Mouse (Mus musculus) embryonic facial prominence, embryonic 12.5 days (tissue): ENCODE measurements around the gene Adi1. TPM values are rescaled to one million over a fixed set of nuclear protein-coding genes. Genes with fewer than 3 reads are reported as not detected.

Experiments
- ATAC-seq: fragments of 200-750 bp; cut with Nextera tagmentation; 2 replicates; pipeline ENCODE4 v1.8.0; 2017; ENCODE audit not compliant: insufficient number of reproducible peaks, insufficient read depth, low FRiP score, low TSS enrichment
- H3K27ac ChIP-seq: fragments of 300-500 bp; sonication (generic); 2 replicates; pipeline ENCODE4 v1.5.1; 2016; ENCODE audit warnings: mild to moderate bottlenecking
- H3K27me3 ChIP-seq: fragments of 300-500 bp; sonication (generic); 2 replicates; pipeline ENCODE4 v1.6.1; 2016; ENCODE audit warnings: mild to moderate bottlenecking, moderate library complexity
- H3K36me3 ChIP-seq: fragments of 300-500 bp; sonication (generic); 2 replicates; pipeline ENCODE4 v1.6.1; 2016; ENCODE audit warnings: mild to moderate bottlenecking
- H3K4me1 ChIP-seq: fragments of 300-500 bp; sonication (generic); 2 replicates; pipeline ENCODE4 v1.6.1; 2016
- H3K4me2 ChIP-seq: fragments of 300-500 bp; sonication (generic); replicated peaks from 2 replicates; pipeline ENCODE4 v1.6.1; 2016; ENCODE audit warnings: mild to moderate bottlenecking, moderate library complexity
- H3K4me3 ChIP-seq: fragments of 300-500 bp; sonication (generic); 2 replicates; pipeline ENCODE4 v1.5.1; 2016; ENCODE audit warnings: mild to moderate bottlenecking
- H3K9ac ChIP-seq: fragments of 300-500 bp; sonication (generic); 2 replicates; pipeline ENCODE4 v1.6.1; 2016; ENCODE audit warnings: mild to moderate bottlenecking, moderate library complexity
- H3K9me3 ChIP-seq: fragments of 300-500 bp; sonication (generic); 2 replicates; pipeline ENCODE4 v1.6.1; 2016; ENCODE audit warnings: mild to moderate bottlenecking, moderate library complexity
- WGBS: fragments of 180-500 bp; shearing (Covaris S2); methylation state at CpG from one replicate; pipeline ENCODE4 v1.1.7; 2016; 5-methylcytosine and 5-hydroxymethylcytosine counted together
- polyA plus RNA-seq: library from polyadenylated mRNA; unstranded; fragments of >200 nt; fragmentation: Nextera tagmentation; extraction: Ambion mirVana; gene quantifications from 2 replicates; pipeline ENCODE4 v1.2.1, GENCODE M21; 2016

Gene Adi1
- polyA plus RNA-seq, 1 experiment from 2014 or later, result 66.1 TPM

DNA sequence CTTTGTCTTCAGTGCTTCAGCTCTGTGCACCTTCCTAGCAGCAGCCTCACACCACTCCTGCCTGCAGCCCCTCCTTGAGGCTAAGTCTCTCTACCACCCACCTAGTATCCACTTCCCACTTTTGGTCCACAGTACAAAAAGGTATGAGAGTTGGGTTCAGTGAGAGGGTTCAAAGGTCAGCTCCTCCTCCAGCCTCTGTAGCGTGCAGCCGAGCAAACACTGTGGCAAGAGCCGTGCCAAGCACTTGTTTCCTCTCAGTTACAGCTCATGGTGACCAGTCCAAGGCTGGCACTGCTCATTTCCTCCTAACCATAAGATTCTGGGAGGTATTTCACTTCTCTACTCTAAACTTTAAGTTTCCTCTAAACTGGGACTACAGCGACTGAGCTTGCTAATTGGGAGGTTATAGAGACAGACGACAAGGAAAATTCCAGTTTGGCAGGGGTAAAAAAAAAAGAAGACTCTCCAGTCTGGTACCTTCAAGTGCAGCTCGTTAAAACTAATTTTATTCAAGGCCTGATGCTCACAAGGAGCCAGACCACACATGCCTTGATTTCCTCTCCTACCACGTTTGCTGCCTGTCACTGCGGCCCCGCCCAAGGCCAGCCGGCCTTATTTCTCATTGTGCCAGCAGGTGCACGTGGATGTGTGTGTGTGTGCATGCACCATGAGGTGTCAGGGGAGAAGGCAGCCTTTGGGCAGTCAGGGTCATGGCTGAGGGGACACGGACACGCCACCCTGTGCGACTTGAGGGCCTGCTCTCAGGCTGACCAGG, 23.0 kb downstream of the Adi1 start:
- WGBS, result 79% methylated on average over 14 of the region's 14 CpGs
- H3K27ac ChIP-seq, result no peak overlapping the region

DNA sequence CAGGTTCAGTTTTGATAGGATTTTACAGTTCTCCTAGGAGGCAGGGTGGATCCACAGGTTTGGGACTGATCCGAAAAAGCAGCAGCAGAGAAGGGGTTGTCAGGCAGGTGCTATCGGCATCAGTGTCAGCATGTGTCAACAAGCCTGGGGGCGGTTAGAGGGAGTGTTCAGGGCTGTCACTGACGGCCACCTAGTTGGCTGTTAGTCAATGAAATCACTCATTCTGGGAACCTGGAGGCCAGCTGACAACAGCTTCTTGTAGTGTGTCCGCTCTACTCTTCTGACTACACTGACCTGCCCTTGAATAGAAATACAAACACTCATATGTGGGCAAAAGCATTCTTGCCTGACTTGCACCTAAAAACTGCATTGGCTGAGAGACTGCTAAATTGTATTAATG, 24.1 kb downstream of the Adi1 start:
- H3K9me3 ChIP-seq, result no peaks in the 10 kb centered on the region
- no peak overlapping the region for H3K4me2 ChIP-seq
- no peak overlapping the region for H3K4me3 ChIP-seq
- ATAC-seq, result no peak
- no peak overlapping the region for H3K27ac ChIP-seq
- H3K27me3 ChIP-seq, result no peaks in the 10 kb centered on the region
- 73% methylated on average over 5 of the region's 5 CpGs for WGBS
- peaks cover 5% of the 10 kb centered on the region; the same call in 1 of the 2 replicates for H3K4me1 ChIP-seq
- peaks cover 28% of the 10 kb centered on the region for H3K36me3 ChIP-seq
- H3K9ac ChIP-seq, result no peak overlapping the region

More for the DNA sequence above, 23.0 kb downstream of the Adi1 start:
- H3K9me3 ChIP-seq, result no peaks in the 10 kb centered on the region
- H3K4me3 ChIP-seq, result no peak overlapping the region
- no peak overlapping the region for H3K9ac ChIP-seq
- H3K36me3 ChIP-seq, result peaks cover 32% of the 10 kb centered on the region
- peaks cover 5% of the 10 kb centered on the region; the same call in 1 of the 2 replicates for H3K4me1 ChIP-seq
- no peaks in the 10 kb centered on the region for H3K27me3 ChIP-seq
- no peak overlapping the region for H3K4me2 ChIP-seq
- ATAC-seq, result no peak

DNA sequence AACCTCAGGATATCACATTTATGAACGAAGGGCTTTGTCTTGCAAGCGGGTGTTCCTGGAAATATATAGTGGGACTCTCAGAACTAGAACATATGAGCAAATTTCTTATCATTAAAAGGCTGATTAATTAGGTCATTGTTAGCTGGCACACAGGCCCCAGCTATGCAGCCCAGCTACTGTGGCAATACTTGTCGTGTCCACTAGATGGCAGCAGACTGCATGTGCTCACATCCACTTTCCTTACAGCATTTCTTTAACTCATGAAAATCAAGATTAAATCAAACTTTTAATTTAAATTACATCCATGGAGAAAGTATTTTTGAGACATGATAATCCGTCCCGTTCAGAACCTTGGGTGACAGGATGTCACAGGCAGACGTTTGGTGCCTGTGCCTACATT, 24.6 kb downstream of the Adi1 start:
- Histone ChIP-seq H3K9ac (no peak overlapping the region; the same call in 1 of the 2 replicates), H3K9me3 (no peaks in the 10 kb centered on the region), H3K27ac (peak overlapping the region; percentile 78), H3K4me3 (no peak overlapping the region), H3K4me2 (no peak overlapping the region), H3K4me1 (peaks cover 9% of the 10 kb centered on the region), H3K36me3 (peaks cover 23% of the 10 kb centered on the region), H3K27me3 (no peaks in the 10 kb centered on the region)
- WGBS, result 7% methylated on average over 6 of the region's 6 CpGs
- ATAC-seq, result no peak

DNA sequence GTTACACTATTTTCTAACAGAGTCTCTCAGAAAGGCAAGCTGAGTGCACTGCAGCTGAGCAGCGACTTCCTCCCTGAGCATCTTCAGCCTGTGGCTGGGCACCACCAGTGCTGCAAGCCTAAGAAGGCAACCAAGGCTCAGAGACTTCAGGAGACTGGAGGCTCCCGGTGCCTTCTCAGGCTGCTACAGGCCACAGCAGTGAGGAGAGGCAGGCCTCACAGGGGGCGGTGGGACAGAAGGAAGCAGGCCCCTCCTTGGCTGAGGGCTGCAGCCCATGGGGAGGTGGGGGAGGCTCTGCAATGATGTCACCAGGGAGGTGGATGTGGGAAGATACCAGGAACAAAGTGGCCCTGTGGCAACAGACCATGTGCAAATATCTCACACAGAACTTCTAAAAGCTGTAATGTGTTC, 25.1 kb downstream of the Adi1 start:
- 46% methylated on average over 3 of the region's 3 CpGs for WGBS
- Histone ChIP-seq H3K27me3 (no peaks in the 10 kb centered on the region), H3K4me2 (no peak overlapping the region), H3K4me3 (no peak overlapping the region), H3K36me3 (peaks cover 20% of the 10 kb centered on the region), H3K27ac (peak overlapping the region; percentile 78), H3K9ac (no peak overlapping the region; the same call in 1 of the 2 replicates), H3K9me3 (no peaks in the 10 kb centered on the region), H3K4me1 (peaks cover 10% of the 10 kb centered on the region)
- ATAC-seq, result 0 out of 2 replicates have a peak, but pooled peaks have one; percentile 35

DNA sequence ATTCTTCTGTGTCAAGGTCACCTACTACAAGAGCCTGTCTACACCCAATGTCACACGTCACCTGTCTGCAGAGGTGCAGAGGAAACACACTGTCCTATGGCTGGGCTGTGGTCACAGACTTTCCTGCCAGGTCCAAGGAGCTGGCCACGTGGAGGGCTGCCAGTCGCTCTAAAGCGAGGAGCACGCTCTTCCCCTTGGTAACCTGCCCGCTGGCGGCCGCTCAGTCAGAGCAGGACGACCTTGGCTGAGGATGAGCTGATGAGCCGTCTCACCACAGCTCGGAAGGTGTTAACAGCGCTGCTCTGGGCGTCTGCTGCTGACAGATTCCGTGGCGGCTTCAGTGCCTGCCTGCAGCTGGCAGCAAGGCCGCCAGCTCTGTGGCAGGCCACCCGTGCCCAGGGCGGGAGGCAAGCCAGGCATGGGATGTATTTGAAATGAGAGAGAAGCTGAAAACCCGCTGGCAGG, 25.6 kb downstream of the Adi1 start:
- WGBS, result 87% methylated on average over 19 of the region's 19 CpGs
- Histone ChIP-seq H3K27ac (peak overlapping the region; percentile 78; the same call in 1 of the 2 replicates), H3K4me3 (no peak overlapping the region), H3K4me2 (no peak overlapping the region), H3K36me3 (peaks cover 15% of the 10 kb centered on the region), H3K9ac (no peak overlapping the region), H3K4me1 (peaks cover 10% of the 10 kb centered on the region), H3K9me3 (no peaks in the 10 kb centered on the region), H3K27me3 (no peaks in the 10 kb centered on the region)
- ATAC-seq, result no peak; the same call in 1 of the 2 replicates

DNA sequence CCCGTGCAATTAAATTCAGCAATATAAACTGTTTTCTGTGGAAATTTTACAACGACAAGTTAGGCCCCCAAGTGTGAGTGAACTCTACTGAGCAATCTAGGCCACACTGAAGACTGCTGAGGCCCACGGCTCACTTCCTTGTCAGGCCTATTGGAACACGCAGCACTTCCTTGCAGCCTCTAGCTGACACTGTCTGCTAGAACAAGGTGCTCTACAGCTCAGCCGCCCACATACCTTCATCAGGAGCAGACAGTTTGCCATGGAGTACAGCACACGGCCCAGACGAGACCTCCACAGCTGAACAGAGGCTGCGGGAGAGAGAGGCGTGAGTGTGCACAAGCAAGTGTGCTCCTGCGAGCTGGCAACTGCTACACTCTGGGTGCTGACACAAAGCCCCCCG, 26.3 kb downstream of the Adi1 start:
- H3K27me3 ChIP-seq, result no peaks in the 10 kb centered on the region
- 85% methylated on average over 11 of the region's 11 CpGs for WGBS
- no peak overlapping the region for H3K4me3 ChIP-seq
- peaks cover 8% of the 10 kb centered on the region for H3K36me3 ChIP-seq
- no peak overlapping the region for H3K27ac ChIP-seq
- no peak for ATAC-seq
- H3K9ac ChIP-seq, result no peak overlapping the region
- H3K4me2 ChIP-seq, result no peak overlapping the region
- peaks cover 10% of the 10 kb centered on the region for H3K4me1 ChIP-seq
- no peaks in the 10 kb centered on the region for H3K9me3 ChIP-seq

DNA sequence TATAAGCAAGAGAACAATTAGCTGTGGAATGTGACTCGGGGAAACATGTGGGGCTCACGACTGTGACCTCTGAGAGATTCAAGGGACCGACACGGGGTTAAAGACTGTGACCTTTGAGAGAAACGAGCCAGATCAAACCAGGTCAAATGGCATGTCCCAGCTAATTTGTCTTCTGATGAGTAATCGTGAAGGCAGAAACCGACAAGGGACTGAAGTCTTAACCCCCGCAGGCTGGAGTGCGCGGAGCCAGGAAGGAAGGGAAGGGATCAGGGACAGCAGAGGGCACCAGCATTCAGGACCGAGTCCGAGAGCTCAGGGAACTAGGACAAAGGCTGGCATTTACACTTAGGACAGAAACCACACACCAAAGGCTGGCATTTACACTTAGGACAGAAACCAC, 29.4 kb downstream of the Adi1 start:
- peaks cover 3% of the 10 kb centered on the region for H3K36me3 ChIP-seq
- no peak overlapping the region for H3K4me2 ChIP-seq
- H3K9me3 ChIP-seq, result no peaks in the 10 kb centered on the region
- H3K27me3 ChIP-seq, result no peaks in the 10 kb centered on the region
- no peak overlapping the region for H3K27ac ChIP-seq
- no peak overlapping the region for H3K4me3 ChIP-seq
- WGBS, result 13% methylated on average over 12 of the region's 12 CpGs
- ATAC-seq, result no peak
- H3K4me1 ChIP-seq, result peaks cover 10% of the 10 kb centered on the region
- H3K9ac ChIP-seq, result no peak overlapping the region

DNA sequence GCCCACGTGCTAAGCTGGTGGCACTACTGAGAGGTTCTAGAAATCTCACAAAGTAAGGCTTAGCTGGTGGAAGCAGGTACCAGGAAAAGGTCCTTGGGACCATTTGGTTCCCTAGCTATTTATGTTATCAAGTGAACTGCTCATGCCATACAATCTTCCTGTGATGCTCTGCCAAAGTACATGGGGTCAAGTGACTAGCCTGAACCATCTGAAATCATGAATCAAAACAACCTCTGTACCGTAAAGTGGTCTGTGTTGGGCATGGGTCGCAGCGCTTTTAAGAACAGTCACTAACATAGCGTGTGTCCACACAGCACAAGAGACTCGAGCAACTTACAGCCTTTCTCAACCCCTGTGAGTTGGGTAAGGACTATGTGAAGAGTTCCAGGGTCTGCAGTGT, 30.2 kb downstream of the Adi1 start:
- H3K4me2 ChIP-seq, result no peak overlapping the region
- no peak for ATAC-seq
- peaks cover 6% of the 10 kb centered on the region for H3K4me1 ChIP-seq
- H3K27ac ChIP-seq, result no peak overlapping the region
- no peak overlapping the region for H3K9ac ChIP-seq
- H3K4me3 ChIP-seq, result no peak overlapping the region
- H3K36me3 ChIP-seq, result peaks cover 11% of the 10 kb centered on the region
- 85% methylated on average over 6 of the region's 6 CpGs for WGBS
- H3K9me3 ChIP-seq, result no peaks in the 10 kb centered on the region
- H3K27me3 ChIP-seq, result no peaks in the 10 kb centered on the region

DNA sequence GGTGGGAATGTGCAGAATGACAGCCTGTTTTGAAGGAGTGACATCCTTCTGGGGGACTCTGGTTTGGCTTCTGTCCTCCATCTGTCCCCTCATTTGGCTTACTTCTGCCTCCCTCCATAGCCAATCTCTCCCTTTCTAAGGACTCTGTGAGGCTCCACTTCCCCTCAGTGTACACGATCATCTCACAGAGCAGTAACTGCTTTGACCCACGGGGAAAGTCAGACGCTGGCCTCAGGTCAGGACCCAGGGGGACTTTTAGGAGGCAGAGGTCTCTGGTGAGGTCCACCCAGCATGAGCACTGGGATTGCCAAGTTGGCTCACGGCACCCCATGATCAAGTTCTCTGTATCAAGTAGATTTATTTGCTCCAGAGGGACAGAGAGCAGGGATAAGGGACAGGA, 33.1 kb downstream of the Adi1 start:
- Histone ChIP-seq H3K27me3 (no peaks in the 10 kb centered on the region), H3K9me3 (no peaks in the 10 kb centered on the region), H3K9ac (no peak overlapping the region), H3K4me3 (no peak overlapping the region), H3K4me2 (no peak overlapping the region), H3K36me3 (peaks cover 36% of the 10 kb centered on the region), H3K27ac (no peak overlapping the region), H3K4me1 (peaks cover 5% of the 10 kb centered on the region)
- no peak for ATAC-seq
- 75% methylated on average over 4 of the region's 4 CpGs for WGBS

DNA sequence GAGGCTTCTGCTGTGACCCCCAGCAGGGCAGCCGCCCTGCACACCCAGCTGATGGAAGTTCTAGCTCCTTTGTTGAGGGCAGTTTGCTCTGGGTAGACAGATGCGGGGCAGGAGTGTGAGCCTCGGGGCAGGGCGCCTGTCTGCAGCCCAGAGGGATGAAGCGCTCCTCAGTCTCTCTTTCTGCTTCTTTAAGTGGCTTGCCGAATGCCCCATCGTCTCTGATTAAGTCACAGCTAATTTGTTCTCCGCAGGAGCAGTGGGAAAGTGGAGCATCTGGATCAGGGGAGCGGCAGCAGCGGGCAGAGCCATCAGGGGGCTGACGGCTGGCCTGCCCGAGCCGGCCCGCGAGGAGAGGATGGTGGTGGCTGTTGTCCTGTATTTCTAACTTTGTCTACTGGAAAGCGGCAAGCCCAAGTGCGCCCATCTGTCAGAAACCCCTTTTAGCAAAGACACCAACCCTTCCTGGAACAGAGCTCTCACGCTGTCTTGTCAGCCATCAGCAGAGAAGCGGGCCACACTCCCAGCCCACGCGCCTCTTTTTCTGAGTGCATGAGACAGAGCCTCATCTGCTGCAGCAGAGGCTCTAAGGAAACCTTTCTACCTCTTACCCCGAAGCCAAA, 35.6 kb downstream of the Adi1 start:
- no peak overlapping the region for H3K27ac ChIP-seq
- ATAC-seq, result no peak
- WGBS, result 69% methylated on average over 22 of the region's 22 CpGs

DNA sequence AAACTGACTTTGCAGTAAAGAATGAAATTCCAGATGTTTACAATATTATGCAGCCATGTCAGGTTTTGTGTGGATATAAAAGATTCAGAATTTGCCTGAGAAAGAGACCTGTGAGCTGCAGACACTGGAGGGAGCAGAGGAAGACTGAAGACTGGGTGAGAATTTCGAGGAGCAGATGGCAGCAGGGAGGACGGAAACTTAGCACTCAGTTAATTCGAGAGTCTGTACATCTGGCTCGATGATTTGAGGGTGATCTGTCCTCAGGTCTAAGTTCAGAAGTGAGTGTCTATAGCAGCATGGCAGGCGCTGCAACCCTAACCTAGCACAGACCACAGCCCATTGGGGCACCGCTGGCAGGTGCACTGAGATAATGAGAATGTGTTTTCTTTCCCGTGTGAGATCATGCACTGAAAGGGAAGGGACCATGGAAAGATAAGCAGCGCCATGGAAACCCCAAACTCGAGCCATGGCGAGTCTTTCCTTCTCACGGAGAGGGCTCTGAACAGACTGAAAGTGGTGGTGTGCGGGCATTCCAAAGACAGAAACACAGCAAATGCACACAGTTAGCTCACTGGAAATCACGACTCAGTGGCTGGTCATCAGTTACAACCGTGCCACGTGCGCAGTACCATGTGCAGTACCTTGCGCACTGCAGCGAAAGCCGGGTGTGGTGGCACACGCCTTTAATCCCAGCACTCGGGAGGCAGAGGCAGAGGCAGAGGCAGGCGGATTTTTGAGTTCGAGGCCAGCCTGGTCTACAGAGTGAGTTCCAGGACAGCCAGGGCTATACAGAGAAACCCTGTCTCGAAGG, 40.0 kb downstream of the Adi1 start:
- Histone ChIP-seq H3K4me1 (no peaks in the 10 kb centered on the region), H3K4me2 (no peak overlapping the region), H3K9me3 (no peaks in the 10 kb centered on the region), H3K4me3 (no peak overlapping the region), H3K9ac (no peak overlapping the region), H3K27ac (no peak overlapping the region), H3K36me3 (peaks cover 52% of the 10 kb centered on the region), H3K27me3 (no peaks in the 10 kb centered on the region)
- 90% methylated on average over 24 of the region's 24 CpGs for WGBS
- ATAC-seq, result no peak

More for the DNA sequence above, 35.6 kb downstream of the Adi1 start:
- H3K4me3 ChIP-seq, result no peak overlapping the region
- H3K9ac ChIP-seq, result no peak overlapping the region
- no peak overlapping the region for H3K4me2 ChIP-seq
- no peaks in the 10 kb centered on the region for H3K27me3 ChIP-seq
- H3K9me3 ChIP-seq, result no peaks in the 10 kb centered on the region
- peaks cover 51% of the 10 kb centered on the region for H3K36me3 ChIP-seq
- no peaks in the 10 kb centered on the region for H3K4me1 ChIP-seq
